Mouse (Mus musculus) layer of hippocampus, postnatal 36 days (tissue): ENCODE data around the gene Hmbs. TPM values are rescaled to one million over a fixed set of nuclear protein-coding genes. Genes with fewer than 3 reads are reported as not detected.

Experiments
- DNase-seq, 2 experiments: peaks; one replicate each; pipeline ENCODE4 v3.0.0; 2022
- microRNA-seq, 2 experiments: library from miRNA; unstranded; fragments of <30 nt; microRNA quantifications; one replicate each; pipeline ENCODE4 v1.2.0; 2021
- total RNA-seq, 2 experiments: library from RNA; stranded (reverse); gene quantifications; 2 replicates each; pipeline ENCODE4 v1.2.3; 2021

Hmbs gene
- total RNA-seq, 2 experiments from 2014 or later: 22.3 to 24.2 TPM

GRCm38 (mm10) chr9:44287401-44288075, 56.5 kb downstream of the Hmbs start:
- peak in 1 of 2 experiments; percentile 28 for DNase-seq

- no peak for DNase-seq
Measured at GRCm38 (mm10) chr9:44287003-44287400, 57.0 kb downstream of the Hmbs start.

Small RNA genes lying within 50 kb of the gene (microRNA-seq; reads per million reads assigned to microRNA genes)
- gene Gm44335: 0 reads per million in 2 experiments

Other genes starting within 250 kb of the Hmbs start
- 1 to 10 TPM in 1 of 2 experiments, under 1 TPM in 1; 0.17 to 2.5 TPM for gene Mfrp, start 242.5 kb downstream of the Hmbs start, total RNA-seq
- gene C1qtnf5, start 237.0 kb downstream of the Hmbs start, total RNA-seq: 10 to 100 TPM; 17.0 to 17.6 TPM
- under 1 TPM; 0.35 to 0.61 TPM for gene Gm49380, start 230.7 kb downstream of the Hmbs start, total RNA-seq
- gene Rnf26, start 230.7 kb downstream of the Hmbs start, total RNA-seq: 10 to 100 TPM; 28.4 to 28.6 TPM
- 10 to 100 TPM; 15.6 to 18.8 TPM for gene Mcam, start 209.8 kb downstream of the Hmbs start, total RNA-seq
- 10 to 100 TPM; 65.2 to 70.5 TPM for gene Cbl, start 110.2 kb downstream of the Hmbs start, total RNA-seq
- gene Ccdc153, start 103.6 kb downstream of the Hmbs start, total RNA-seq: 1 to 10 TPM; 1.3 to 2.4 TPM
- gene Pdzd3, start 92.8 kb downstream of the Hmbs start, total RNA-seq: 1 to 10 TPM; 1.4 to 1.8 TPM
- gene Nlrx1, start 75.6 kb downstream of the Hmbs start, total RNA-seq: 10 to 100 TPM; 13.5 TPM
- 10 to 100 TPM; 63.6 to 73.1 TPM for gene Abcg4, start 55.6 kb downstream of the Hmbs start, total RNA-seq
- 10 to 100 TPM; 27.4 to 30.1 TPM for gene Hinfp, start 38.6 kb downstream of the Hmbs start, total RNA-seq
- gene C2cd2l, start 23.9 kb downstream of the Hmbs start, total RNA-seq: 100 to 1,000 TPM; 184 to 198 TPM
- 10 to 100 TPM; 14.5 to 15.9 TPM for gene Dpagt1, start 18.2 kb downstream of the Hmbs start, total RNA-seq
- 10 to 100 TPM; 43.4 to 49.9 TPM for gene H2afx, start 9.5 kb downstream of the Hmbs start, total RNA-seq
- 10 to 100 TPM; 50.9 to 52.1 TPM for gene Vps11, start 17.4 kb upstream of the Hmbs start, total RNA-seq
- 100 to 1,000 TPM; 136 to 157 TPM for gene Hyou1, start 35.3 kb upstream of the Hmbs start, total RNA-seq
- gene Slc37a4, start 52.6 kb upstream of the Hmbs start, total RNA-seq: 10 to 100 TPM; 27.9 to 30.2 TPM
- gene Rps25, start 62.9 kb upstream of the Hmbs start, total RNA-seq: 100 to 1,000 TPM; 660 to 671 TPM
- 10 to 100 TPM; 64.3 to 79.1 TPM for gene Trappc4, start 63.4 kb upstream of the Hmbs start, total RNA-seq
- gene Ccdc84, start 74.3 kb upstream of the Hmbs start, total RNA-seq: 10 to 100 TPM; 23.0 to 28.7 TPM
- gene Foxr1, start 96.9 kb upstream of the Hmbs start, total RNA-seq: not detected
- gene Upk2, start 110.7 kb upstream of the Hmbs start, total RNA-seq: not detected
- gene Bcl9l, start 138.6 kb upstream of the Hmbs start, total RNA-seq: 10 to 100 TPM; 70.9 to 75.7 TPM
- not detected for gene Cxcr5, start 217.6 kb upstream of the Hmbs start, total RNA-seq